Mouse (Mus musculus): Measurements from ENCODE around the gene Pdap1. TPM values are rescaled to one million over a fixed set of nuclear protein-coding genes. Genes with fewer than 3 reads are reported as not detected.
"Not testable (repeated sequence)": the region's sequence is repeated elsewhere in the genome, so short reads cannot be mapped to it uniquely, and the experiment has no call there.

Pdap1 gene
- polyA plus RNA-seq, 1 experiment from 2014 or later: 87.1 TPM

- H3K9me3 ChIP-seq: no peaks in the 10 kb centered on the region
- H3K4me3 ChIP-seq (replicated peaks): peak overlapping the region; percentile 82
- H3K27me3 ChIP-seq (replicated peaks): no peaks in the 10 kb centered on the region
- H3K4me2 ChIP-seq (replicated peaks): peak overlapping the region; percentile 81
- H3K36me3 ChIP-seq: no peaks in the 10 kb centered on the region
- peak overlapping the region; percentile 28; the same call in 1 of the 2 replicates for H3K9ac ChIP-seq
- H3K4me1 ChIP-seq (replicated peaks): peaks cover 23% of the 10 kb centered on the region
- WGBS: 49% methylated on average over 10 of the region's 10 CpGs
- peak; percentile 19; the same call in 1 of the 2 replicates for ATAC-seq
- peak overlapping the region; percentile 87 for H3K27ac ChIP-seq
Observed at GRCm38 (mm10) chr5:145116916-145117315, 23.1 kb downstream of the Pdap1 start.

GRCm38 (mm10) chr5:145116316-145116715 lies 23.7 kb downstream of the Pdap1 start:
- Histone ChIP-seq H3K4me3 (replicated peaks) (peak overlapping the region; percentile 82), H3K4me1 (replicated peaks) (peaks cover 23% of the 10 kb centered on the region), H3K36me3 (no peaks in the 10 kb centered on the region), H3K9me3 (no peaks in the 10 kb centered on the region), H3K9ac (no peak overlapping the region; the same call in 1 of the 2 replicates), H3K27ac (peak overlapping the region; percentile 87), H3K4me2 (replicated peaks) (peak overlapping the region; percentile 81), H3K27me3 (replicated peaks) (no peaks in the 10 kb centered on the region)
- ATAC-seq: peak; percentile 67
- 18% methylated on average over 4 of the region's 4 CpGs for WGBS

GRCm38 (mm10) chr5:145115736-145116135 lies 24.3 kb downstream of the Pdap1 start:
- WGBS: 88% methylated on average over 5 of the region's 5 CpGs
- H3K9ac ChIP-seq: no peak overlapping the region; the same call in none of the 2 replicates
- peak overlapping the region; percentile 87 for H3K27ac ChIP-seq
- H3K4me2 ChIP-seq (replicated peaks): peak overlapping the region; percentile 81
- no peaks in the 10 kb centered on the region for H3K27me3 ChIP-seq (replicated peaks)
- H3K9me3 ChIP-seq: no peaks in the 10 kb centered on the region
- H3K4me3 ChIP-seq (replicated peaks): peak overlapping the region; percentile 82
- ATAC-seq: no peak
- H3K4me1 ChIP-seq (replicated peaks): peaks cover 23% of the 10 kb centered on the region
- H3K36me3 ChIP-seq: no peaks in the 10 kb centered on the region

GRCm38 (mm10) chr5:145114606-145115473 lies 25.2 kb downstream of the Pdap1 start:
- Histone ChIP-seq H3K27ac (peak overlapping the region; percentile 87), H3K4me2 (replicated peaks) (peak overlapping the region; percentile 81), H3K36me3 (peaks cover 5% of the 10 kb centered on the region), H3K9ac (peak overlapping the region; percentile 77), H3K27me3 (replicated peaks) (no peaks in the 10 kb centered on the region), H3K4me3 (replicated peaks) (peak overlapping the region; percentile 82), H3K4me1 (replicated peaks) (peaks cover 23% of the 10 kb centered on the region), H3K9me3 (no peaks in the 10 kb centered on the region)
- 11% methylated on average over 40 of the region's 40 CpGs for WGBS
- peak; percentile 61 for ATAC-seq

- WGBS: under 1% methylated on average over 53 of the region's 53 CpGs
Observed at GRCm38 (mm10) chr5:145114071-145114605, 25.9 kb downstream of the Pdap1 start, which contains the start of gene Arpc1b. Gene Arpc1b (plus strand): TSS chr5:145114215.

GRCm38 (mm10) chr5:145113416-145113815 lies 26.6 kb downstream of the Pdap1 start:
- Histone ChIP-seq H3K9me3 (no peaks in the 10 kb centered on the region), H3K27me3 (replicated peaks) (no peaks in the 10 kb centered on the region)
- 31% methylated on average over 2 of the region's 2 CpGs for WGBS

More at GRCm38 (mm10) chr5:145114071-145114605, 25.9 kb downstream of the Pdap1 start, which contains the start of gene Arpc1b:
- no peaks in the 10 kb centered on the region for H3K27me3 ChIP-seq (replicated peaks)
- peak within 1 kb of the TSS; percentile 81 for H3K4me2 ChIP-seq (replicated peaks)
- ATAC-seq: peak; percentile 85
- H3K9ac ChIP-seq: peak within 1 kb of the TSS; percentile 77
- H3K27ac ChIP-seq: peak within 1 kb of the TSS; percentile 87
- H3K36me3 ChIP-seq: peaks cover 10% of the 10 kb centered on the region
- no peaks in the 10 kb centered on the region for H3K9me3 ChIP-seq
- H3K4me1 ChIP-seq (replicated peaks): peaks cover 23% of the 10 kb centered on the region; the same call in 1 of the 2 replicates
- peak within 1 kb of the TSS; percentile 82 for H3K4me3 ChIP-seq (replicated peaks)

GRCm38 (mm10) chr5:145112566-145112965 lies 27.5 kb downstream of the Pdap1 start:
- Histone ChIP-seq H3K27me3 (replicated peaks) (no peaks in the 10 kb centered on the region), H3K9ac (no peak overlapping the region), H3K4me2 (replicated peaks) (no peak overlapping the region), H3K4me1 (replicated peaks) (peaks cover 18% of the 10 kb centered on the region; the same call in 1 of the 2 replicates), H3K4me3 (replicated peaks) (no peak overlapping the region), H3K9me3 (no peaks in the 10 kb centered on the region), H3K36me3 (peaks cover 19% of the 10 kb centered on the region), H3K27ac (no peak overlapping the region)
- ATAC-seq: no peak
- 78% methylated on average over 8 of the region's 8 CpGs for WGBS

More at GRCm38 (mm10) chr5:145113416-145113815, 26.6 kb downstream of the Pdap1 start:
- Histone ChIP-seq H3K4me2 (replicated peaks) (peak overlapping the region; percentile 81), H3K9ac (peak overlapping the region; percentile 77; the same call in 1 of the 2 replicates), H3K36me3 (peaks cover 14% of the 10 kb centered on the region), H3K4me3 (replicated peaks) (peak overlapping the region; percentile 82), H3K4me1 (replicated peaks) (peaks cover 23% of the 10 kb centered on the region; the same call in 1 of the 2 replicates), H3K27ac (peak overlapping the region; percentile 87; the same call in 1 of the 2 replicates)
- ATAC-seq: no peak

GRCm38 (mm10) chr5:145110401-145110800 lies 29.6 kb downstream of the Pdap1 start:
- WGBS: 81% methylated on average over 6 of the region's 6 CpGs
- H3K36me3 ChIP-seq: peaks cover 27% of the 10 kb centered on the region

GRCm38 (mm10) chr5:145105694-145106275 lies 34.3 kb downstream of the Pdap1 start:
- Histone ChIP-seq H3K9me3 (no peaks in the 10 kb centered on the region), H3K4me2 (replicated peaks) (no peak overlapping the region), H3K27ac (no peak overlapping the region), H3K4me1 (replicated peaks) (no peaks in the 10 kb centered on the region), H3K9ac (no peak overlapping the region), H3K36me3 (peaks cover 42% of the 10 kb centered on the region), H3K4me3 (replicated peaks) (no peak overlapping the region), H3K27me3 (replicated peaks) (no peaks in the 10 kb centered on the region)
- 86% methylated on average over 9 of the region's 9 CpGs for WGBS
- ATAC-seq: no peak

More at GRCm38 (mm10) chr5:145110401-145110800, 29.6 kb downstream of the Pdap1 start:
- Histone ChIP-seq H3K27me3 (replicated peaks) (no peaks in the 10 kb centered on the region), H3K4me3 (replicated peaks) (no peak overlapping the region), H3K9me3 (no peaks in the 10 kb centered on the region), H3K4me1 (replicated peaks) (0 out of 2 replicates have a peak, but pooled peaks cover 8% of the 10 kb centered on the region), H3K27ac (no peak overlapping the region), H3K4me2 (replicated peaks) (no peak overlapping the region), H3K9ac (no peak overlapping the region)
- ATAC-seq: no peak

- no peaks in the 10 kb centered on the region for H3K27me3 ChIP-seq (replicated peaks)
- no peak; the same call in 1 of the 2 replicates for ATAC-seq
- H3K9ac ChIP-seq: no peak overlapping the region
- no peak overlapping the region for H3K27ac ChIP-seq
- H3K36me3 ChIP-seq: peaks cover 38% of the 10 kb centered on the region
- no peaks in the 10 kb centered on the region for H3K4me1 ChIP-seq (replicated peaks)
- 87% methylated on average over 9 of the region's 9 CpGs for WGBS
- H3K4me3 ChIP-seq (replicated peaks): no peak overlapping the region
- no peak overlapping the region for H3K4me2 ChIP-seq (replicated peaks)
- H3K9me3 ChIP-seq: no peaks in the 10 kb centered on the region
Observed at GRCm38 (mm10) chr5:145104328-145104727, 35.7 kb downstream of the Pdap1 start.

- Histone ChIP-seq H3K36me3 (peaks cover 38% of the 10 kb centered on the region), H3K27ac (no peak overlapping the region), H3K4me2 (replicated peaks) (no peak overlapping the region), H3K27me3 (replicated peaks) (no peaks in the 10 kb centered on the region), H3K4me3 (replicated peaks) (no peak overlapping the region), H3K9ac (no peak overlapping the region), H3K9me3 (no peaks in the 10 kb centered on the region), H3K4me1 (replicated peaks) (no peaks in the 10 kb centered on the region)
- ATAC-seq: peak; percentile 85
- WGBS: 68% methylated on average over 4 of the region's 4 CpGs
Observed at GRCm38 (mm10) chr5:145102706-145103105, 37.3 kb downstream of the Pdap1 start.

- peaks cover 47% of the 10 kb centered on the region for H3K36me3 ChIP-seq
- WGBS: 98% methylated on average over 11 of the region's 11 CpGs
- H3K9ac ChIP-seq; H3K9me3 ChIP-seq; H3K4me3 ChIP-seq (replicated peaks); H3K27me3 ChIP-seq (replicated peaks); H3K4me2 ChIP-seq (replicated peaks); H3K27ac ChIP-seq; H3K4me1 ChIP-seq (replicated peaks); ATAC-seq: not testable (repeated sequence)
Observed at GRCm38 (mm10) chr5:145101451-145101850, 38.6 kb downstream of the Pdap1 start.
